28 mouse cellular contexts compared by ENCODE assay signal in genomic region chr11:5002826-5003225, GRCm38 (mm10). TPM values are rescaled to one million over a fixed set of nuclear protein-coding genes. Genes with fewer than 3 reads are reported as not detected.
DNase-seq lines count a peak whose midpoint lies in the region; ATAC-seq lines count a peak whose summit lies in the region.
"Had no signal": no experiment of that assay in that cellular context is flagged by ENCODE, and none has a peak within 500 bp of the region (broad histone marks: within the 10 kb centered on the region; RNA-seq: fewer than 3 reads in every experiment).

No protein-coding gene starts in this region.

- peaks cover 82% of the 10 kb centered on the region for H3K4me1 ChIP-seq in megakaryocyte, embryonic 14.5 days
- peaks cover 75% of the 10 kb centered on the region for H3K4me1 ChIP-seq in liver, embryonic 15.5 days (replicated peaks)

- no peaks in the 10 kb centered on the region for H3K27me3 ChIP-seq in megakaryocyte, embryonic 14.5 days (replicated peaks)
- H3K27me3 ChIP-seq in liver, embryonic 15.5 days: no peaks in the 10 kb centered on the region
- H3K27me3 ChIP-seq: embryonic facial prominence, embryonic 13.5 days; forebrain, embryonic 13.5 days; limb, embryonic 13.5 days; midbrain, embryonic 13.5 days; neural tube, embryonic 13.5 days had no signal

- H3K9me3 ChIP-seq in megakaryocyte, embryonic 14.5 days: no peaks in the 10 kb centered on the region
- H3K9me3 ChIP-seq in liver, embryonic 15.5 days (replicated peaks): no peaks in the 10 kb centered on the region
- H3K9me3 ChIP-seq: embryonic facial prominence, embryonic 13.5 days; forebrain, embryonic 13.5 days; heart, embryonic 10.5 days; limb, embryonic 13.5 days; midbrain, embryonic 13.5 days; neural tube, embryonic 13.5 days had no signal

- DNase-seq in liver: peak; percentile 58
- no peak for DNase-seq in adrenal gland, postnatal 10 days
- no peak for DNase-seq in thymus, postnatal 25 days
- DNase-seq in embryo, embryonic 10 days (ENCODE audit: low spot score): no peak
- no peak for DNase-seq in thymus, postnatal 36 days
- DNase-seq: adrenal gland, adult 2 months; cerebellum, adult 11-12 months; cerebellum, adult 9-11 months; gastrocnemius, postnatal 14 days; kidney, adult 9 months; kidney, postnatal 10 days; lung, adult 2 months; lung, postnatal 10 days had no signal

- ATAC-seq in megakaryocyte, adult 5-6 weeks (ENCODE audit: poor library complexity, severe bottlenecking): no peak
- ATAC-seq in liver, embryonic 15.5 days (ENCODE audit: insufficient read depth): peak; percentile 86
- ATAC-seq: activated CD4-positive, CD25-positive, alpha-beta regulatory T cell, adult 4 months; forebrain, embryonic 13.5 days; intestine, postnatal 0 days; midbrain, embryonic 13.5 days had no signal

- WGBS in liver, embryonic 15.5 days (ENCODE audit: insufficient replicate concordance): 26% methylated on average over 4 of the region's 4 CpGs

- peak overlapping the region; percentile 70 for H3K4me3 ChIP-seq in megakaryocyte, embryonic 14.5 days (replicated peaks)
- H3K4me3 ChIP-seq in liver, embryonic 15.5 days (replicated peaks): no peak overlapping the region
- H3K4me3 ChIP-seq: embryonic facial prominence, embryonic 13.5 days; forebrain, embryonic 13.5 days; heart, embryonic 10.5 days; left cerebral cortex, adult 2 months; limb, embryonic 13.5 days; midbrain, embryonic 13.5 days; neural tube, embryonic 13.5 days had no signal

- H3K27ac ChIP-seq in liver, embryonic 15.5 days (replicated peaks): peak overlapping the region; percentile 79
- H3K27ac ChIP-seq: embryonic facial prominence, embryonic 13.5 days; forebrain, embryonic 13.5 days; heart, embryonic 10.5 days; hindbrain, embryonic 14.5 days; left cerebral cortex, adult 2 months; limb, embryonic 13.5 days; midbrain, embryonic 13.5 days; neural tube, embryonic 13.5 days had no signal

- peaks cover 81% of the 10 kb centered on the region for H3K36me3 ChIP-seq in megakaryocyte, embryonic 14.5 days (replicated peaks; ENCODE audit: low read length)
- H3K36me3 ChIP-seq in liver, embryonic 15.5 days (replicated peaks): peaks cover 45% of the 10 kb centered on the region

- H3K4me2 ChIP-seq in liver, embryonic 15.5 days: peak overlapping the region; percentile 37
- H3K4me2 ChIP-seq: embryonic facial prominence, embryonic 13.5 days; forebrain, embryonic 13.5 days; hindbrain, embryonic 14.5 days; limb, embryonic 13.5 days; midbrain, embryonic 13.5 days; neural tube, embryonic 13.5 days had no signal

- H3K9ac ChIP-seq in liver, embryonic 15.5 days: 0 out of 2 replicates have a peak overlapping the region, but pooled peaks have one; percentile 6
- H3K9ac ChIP-seq: embryonic facial prominence, embryonic 13.5 days; forebrain, embryonic 13.5 days; hindbrain, embryonic 14.5 days; limb, embryonic 13.5 days; midbrain, embryonic 13.5 days; neural tube, embryonic 13.5 days had no signal

RNA-seq across cellular contexts. Expression of gene Ap1b1, which starts 16.2 kb away (rescaled TPM):
- 57.8 and 66.6 TPM in 2 replicates for polyA plus RNA-seq in megakaryocyte, embryonic 14.5 days (2012; ENCODE audit: insufficient read depth, low replicate concordance)
- 38.8 and 39.4 TPM in 2 replicates for total RNA-seq in megakaryocyte, adult 5-6 weeks (2015)
- 37.0 and 38.3 TPM in 2 replicates for total RNA-seq in megakaryocyte, adult 5-6 weeks (2017)
- polyA plus RNA-seq in liver, embryonic 15.5 days (2015; fragmentation: Nextera tagmentation; extraction: Ambion mirVana): 76.7 and 81.9 TPM in 2 replicates
- total RNA-seq in adrenal gland, postnatal 10 days (2021): 10 to 100 TPM; 56.5 to 58.9 TPM

RNA-seq across cellular contexts. Expression of gene Nefh, which starts 55.0 kb away (rescaled TPM):
- 3.8 and 7.2 TPM in 2 replicates for polyA plus RNA-seq in megakaryocyte, embryonic 14.5 days (2012; ENCODE audit: insufficient read depth, low replicate concordance)
- 0.21 and 0.33 TPM in 2 replicates for total RNA-seq in megakaryocyte, adult 5-6 weeks (2015)
- 0.22 and 0.28 TPM in 2 replicates for total RNA-seq in megakaryocyte, adult 5-6 weeks (2017)
- polyA plus RNA-seq in liver, embryonic 15.5 days (2015; fragmentation: Nextera tagmentation; extraction: Ambion mirVana): 0.07 and 0.10 TPM in 2 replicates
- 1 to 10 TPM; 2.4 to 3.4 TPM for total RNA-seq in adrenal gland, postnatal 10 days (2021)

RNA-seq across cellular contexts. Expression of gene Rasl10a, which starts 55.1 kb away (rescaled TPM):
- 12.0 and 22.3 TPM in 2 replicates for polyA plus RNA-seq in megakaryocyte, embryonic 14.5 days (2012; ENCODE audit: insufficient read depth, low replicate concordance)
- total RNA-seq in megakaryocyte, adult 5-6 weeks (2015): not detected in 2 replicates
- total RNA-seq in megakaryocyte, adult 5-6 weeks (2017): not detected in 2 replicates
- polyA plus RNA-seq in liver, embryonic 15.5 days (2015; fragmentation: Nextera tagmentation; extraction: Ambion mirVana): 0.25 and 0.33 TPM in 2 replicates
- total RNA-seq in adrenal gland, postnatal 10 days (2021): under 1 TPM; 0.33 to 0.97 TPM
- total RNA-seq: granulocyte monocyte progenitor cell, adult 5-6 weeks; hematopoietic stem cell, adult 5-6 weeks had no signal
- polyA plus RNA-seq: activated CD4-positive, CD25-positive, alpha-beta regulatory T cell, adult 4 months; forebrain, embryonic 13.5 days had no signal
